Mouse (Mus musculus) left cerebral cortex, adult 18-20 months (tissue): ENCODE results near the gene Acta2. TPM values are rescaled to one million over a fixed set of nuclear protein-coding genes. Genes with fewer than 3 reads are reported as not detected.

Experiments
- DNase-seq, 2 experiments: peaks; one replicate each; pipeline ENCODE4 v3.0.0; 2021 to 2022; ENCODE audit warnings: low spot score in 2 of 2, mixed read lengths in 1 of 2
- total RNA-seq, 2 experiments: library from RNA; stranded (reverse); gene quantifications; 2 replicates each; pipeline ENCODE4 v1.2.3; 2021

Gene Acta2
- total RNA-seq, 2 experiments from 2014 or later, result 11.2 to 15.1 TPM

DNA sequence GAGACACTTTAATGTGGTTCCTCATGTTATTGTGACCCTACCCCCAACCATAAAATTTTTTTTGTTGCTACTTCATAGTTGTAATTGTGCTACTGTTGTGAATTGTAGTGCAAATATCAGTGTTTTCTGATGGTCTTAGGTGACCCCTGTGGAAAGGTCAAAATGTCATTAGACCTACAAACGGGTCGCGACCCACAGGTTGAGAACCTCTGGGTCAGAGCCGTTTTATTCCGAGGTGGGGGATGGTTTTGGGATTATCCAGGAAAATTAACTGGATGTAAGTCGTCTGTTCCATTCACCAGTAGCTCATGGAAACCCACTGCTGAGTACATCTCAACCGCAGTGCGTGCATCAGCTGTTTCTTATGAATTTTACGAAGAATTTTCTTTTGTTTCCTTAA lies 61.7 kb downstream of the Acta2 start:
- DNase-seq, result no peak

DNA sequence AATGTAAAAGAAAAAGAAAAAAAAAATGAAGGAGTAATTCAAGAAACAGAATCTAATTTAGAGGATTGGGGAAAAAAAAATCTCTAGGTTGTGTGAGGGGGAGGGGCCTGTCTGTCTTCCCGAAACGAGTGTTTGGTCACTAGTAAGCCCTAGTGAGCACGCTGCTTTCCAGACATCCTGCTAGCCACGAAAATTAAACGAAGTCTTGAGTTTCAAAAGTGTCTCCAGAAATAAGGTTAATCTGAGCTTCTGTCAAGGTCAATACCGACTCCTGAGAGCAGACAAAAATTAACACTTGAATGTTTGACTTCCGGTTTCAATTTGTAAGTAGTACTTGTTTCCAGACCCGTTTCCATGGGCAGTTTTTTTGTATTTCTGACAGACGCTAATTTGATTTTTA lies 62.2 kb downstream of the Acta2 start:
- DNase-seq, result peak; percentile 18 to 32

DNA sequence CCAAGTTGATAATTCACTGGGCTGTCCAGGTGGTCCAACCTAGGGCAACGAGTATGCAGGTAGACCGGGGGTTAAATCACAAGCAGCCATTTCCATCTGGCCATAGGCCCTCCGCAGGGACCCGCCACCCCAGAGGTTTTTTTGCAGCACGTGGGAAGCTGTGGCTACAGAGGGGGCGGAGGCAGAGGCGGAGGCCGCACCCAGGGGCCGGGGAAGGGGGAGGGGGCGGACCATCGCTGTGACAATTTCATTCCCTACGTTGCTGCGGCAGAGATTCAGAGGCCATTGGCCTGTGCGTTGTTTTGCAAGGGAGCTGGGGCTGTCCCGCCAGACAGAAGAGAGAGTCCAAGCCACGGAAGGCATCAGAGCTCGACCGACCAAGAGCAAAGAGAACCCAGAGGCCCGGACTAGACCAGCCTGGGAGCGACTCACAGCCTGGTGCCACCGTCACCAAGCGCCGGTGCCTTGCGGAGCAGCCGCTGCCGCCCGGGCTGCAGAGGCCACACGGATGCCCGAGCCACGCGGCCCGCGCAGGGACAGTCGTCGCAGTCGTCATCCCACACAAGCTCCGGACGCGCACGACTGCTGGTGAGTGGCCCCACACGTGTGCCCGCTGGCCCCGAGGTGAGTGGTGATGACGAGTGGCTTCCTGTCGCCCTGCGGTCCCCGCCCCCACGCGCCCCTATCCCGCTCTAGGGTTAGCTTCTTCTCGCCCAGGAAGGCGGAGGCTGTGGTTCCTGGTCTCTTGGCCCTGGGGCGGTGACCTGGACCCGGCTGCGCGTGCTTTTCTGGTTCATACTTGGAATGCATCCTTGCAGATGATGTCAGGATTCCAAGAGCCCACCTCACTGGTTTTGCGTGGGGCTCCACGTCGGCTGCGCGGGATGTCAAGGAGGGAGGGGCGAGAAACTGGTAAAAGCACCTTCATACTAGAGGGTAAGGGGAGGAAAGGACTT lies 63.1 kb downstream of the Acta2 start, which contains the start of gene Stambpl1:
TSS of gene Stambpl1 (plus strand) at position 222 of the 956 bp plus-strand sequence.
- DNase-seq, result peak; percentile 61 to 72

DNA sequence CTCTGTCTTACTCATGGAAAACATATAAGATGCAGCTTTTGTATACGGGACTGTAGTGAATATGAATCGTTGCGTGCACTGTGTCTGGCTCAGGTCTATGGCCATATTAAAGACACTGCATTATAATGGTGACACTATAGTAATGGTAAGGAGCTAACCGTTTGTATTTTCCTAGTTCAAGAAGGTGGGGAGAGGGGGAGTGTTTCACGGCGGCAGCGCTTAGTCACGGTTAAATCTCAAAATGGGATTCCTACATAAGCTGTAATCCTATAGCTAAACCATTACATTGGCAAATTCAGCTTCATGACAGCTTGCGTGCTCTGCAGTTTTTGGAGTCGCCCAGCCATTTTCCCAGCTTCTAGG lies 63.8 kb downstream of the Acta2 start:
- DNase-seq, result peak in 1 of 2 experiments; percentile 7

Other genes with a start within 250 kb of the Acta2 start
- not detected for gene Lipk, start 247.3 kb downstream of the Acta2 start, total RNA-seq
- gene Lipn, start 188.2 kb downstream of the Acta2 start, total RNA-seq, result not detected
- not detected for gene Lipm, start 154.7 kb downstream of the Acta2 start, total RNA-seq
- under 1 TPM in 1 of 2 experiments, not detected in 1; 0.60 TPM for gene Ankrd22, start 89.5 kb downstream of the Acta2 start, total RNA-seq
- gene Stambpl1, start 63.4 kb downstream of the Acta2 start, total RNA-seq, result 10 to 100 TPM; 22.5 to 23.4 TPM
- 1 to 10 TPM; 1.6 to 1.9 TPM for gene Fas, start 35.1 kb upstream of the Acta2 start, total RNA-seq
- gene Ch25h, start 219.6 kb upstream of the Acta2 start, total RNA-seq, result under 1 TPM; 0.23 to 0.44 TPM